Mouse (Mus musculus) erythroblast, embryonic 14.5 days (primary cell): Measurements from ENCODE around the gene Supt6.

ENCODE experiments used
- GATA1 ChIP-seq: IDR thresholded peaks from 2 replicates; pipeline ENCODE4 v1.6.1; 2012; ENCODE audit warnings: low read length, inconsistent platforms, mixed read lengths
- TAL1 ChIP-seq: IDR thresholded peaks from 3 replicates; pipeline ENCODE4 v1.6.1; 2012; ENCODE audit warnings: low read length, inconsistent platforms, mixed read lengths

DNA sequence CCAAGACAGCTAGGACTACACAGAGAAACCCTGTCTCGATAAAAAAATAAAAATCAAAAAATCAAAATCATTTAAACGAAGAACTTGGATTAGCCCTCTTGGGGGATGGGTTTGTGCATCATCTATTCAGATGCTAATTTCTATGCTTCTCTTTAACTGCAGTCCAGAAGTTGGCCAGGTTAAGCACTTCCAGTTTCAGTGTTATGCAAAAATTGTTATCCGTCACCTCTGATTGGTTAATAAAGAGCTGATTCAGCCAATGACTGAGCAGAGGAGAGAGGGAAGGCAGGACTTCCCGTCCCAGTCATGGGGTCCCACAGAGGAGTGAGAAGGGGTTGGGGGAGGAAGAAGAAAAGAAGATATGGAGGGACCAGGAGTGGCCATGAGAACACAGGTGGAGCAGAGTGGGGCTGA, 1.9 kb upstream of the Supt6 start:
- TF ChIP-seq TAL1 (no peak), GATA1 (no peak)
